Mouse (Mus musculus): ENCODE results near the gene Cyp2d10. TPM values are rescaled to one million over a fixed set of nuclear protein-coding genes. Genes with fewer than 3 reads are reported as not detected.

Gene Cyp2d10
- polyA plus RNA-seq, 1 experiment, result not detected

GRCm38 (mm10) chr15:82378261-82379180 is 28.5 kb downstream of the Cyp2d10 start:
- no peaks in the 10 kb centered on the region for H3K36me3 ChIP-seq (ENCODE audit: control insufficient read depth, insufficient read depth)
- no peaks in the 10 kb centered on the region for H3K79me3 ChIP-seq (ENCODE audit: low read depth)
- no peaks in the 10 kb centered on the region for H3K79me2 ChIP-seq (ENCODE audit: control insufficient read depth, insufficient read depth)
- H3K27me3 ChIP-seq (ENCODE audit: control insufficient read depth, insufficient read depth, insufficient read length), result no peaks in the 10 kb centered on the region
- H3K4me3 ChIP-seq (ENCODE audit: insufficient read depth, poor library complexity, severe bottlenecking), result no peak overlapping the region
- no peak overlapping the region for H3ac ChIP-seq (ENCODE audit: control insufficient read depth, insufficient read length, low read depth)
- TF ChIP-seq MYOG (IDR thresholded peaks at IDR 0.05; ENCODE audit: control insufficient read depth, extremely low read depth, insufficient read length) (no peak), MAX (IDR thresholded peaks at IDR 0.05) (no peak), MYOD1 (IDR thresholded peaks at IDR 0.05; ENCODE audit: control insufficient read depth, insufficient read length, low read depth) (no peak), CEBPB (IDR thresholded peaks at IDR 0.05; ENCODE audit: low read depth) (no peak), CTCF (IDR thresholded peaks at IDR 0.05; ENCODE audit: control insufficient read depth, insufficient read depth, insufficient read length) (no peak), FOSL1 (IDR thresholded peaks at IDR 0.05; ENCODE audit: insufficient read depth, low read length, poor library complexity, severe bottlenecking) (no peak), USF1 (IDR thresholded peaks at IDR 0.05; ENCODE audit: low read depth) (no peak)

GRCm38 (mm10) chr15:82377701-82378100 is 29.3 kb downstream of the Cyp2d10 start:
- no peak for TF ChIP-seq MAX (IDR thresholded peaks at IDR 0.05)
- no peak for TF ChIP-seq CTCF (IDR thresholded peaks at IDR 0.05; ENCODE audit: control insufficient read depth, insufficient read depth, insufficient read length)
- TF ChIP-seq CEBPB (IDR thresholded peaks at IDR 0.05; ENCODE audit: low read depth), result no peak
- no peak for TF ChIP-seq MYOG (IDR thresholded peaks at IDR 0.05; ENCODE audit: control insufficient read depth, extremely low read depth, insufficient read length)
- TF ChIP-seq FOSL1 (IDR thresholded peaks at IDR 0.05; ENCODE audit: insufficient read depth, low read length, poor library complexity, severe bottlenecking), result no peak
- no peak for TF ChIP-seq MYOD1 (IDR thresholded peaks at IDR 0.05; ENCODE audit: control insufficient read depth, insufficient read length, low read depth)
- no peak for TF ChIP-seq USF1 (IDR thresholded peaks at IDR 0.05; ENCODE audit: low read depth)
- Histone ChIP-seq H3ac (ENCODE audit: control insufficient read depth, insufficient read length, low read depth) (no peak overlapping the region), H3K36me3 (ENCODE audit: control insufficient read depth, insufficient read depth) (no peaks in the 10 kb centered on the region), H3K79me3 (ENCODE audit: low read depth) (no peaks in the 10 kb centered on the region), H3K27me3 (ENCODE audit: control insufficient read depth, insufficient read depth, insufficient read length) (peaks cover under 1% of the 10 kb centered on the region), H3K4me3 (ENCODE audit: insufficient read depth, poor library complexity, severe bottlenecking) (no peak overlapping the region), H3K79me2 (ENCODE audit: control insufficient read depth, insufficient read depth) (no peaks in the 10 kb centered on the region)

GRCm38 (mm10) chr15:82376393-82377138 is 30.4 kb downstream of the Cyp2d10 start:
- Histone ChIP-seq H3ac (ENCODE audit: control insufficient read depth, insufficient read length, low read depth) (no peak overlapping the region), H3K4me3 (ENCODE audit: insufficient read depth, poor library complexity, severe bottlenecking) (no peak overlapping the region), H3K79me2 (ENCODE audit: control insufficient read depth, insufficient read depth) (no peaks in the 10 kb centered on the region), H3K79me3 (ENCODE audit: low read depth) (no peaks in the 10 kb centered on the region), H3K36me3 (ENCODE audit: control insufficient read depth, insufficient read depth) (no peaks in the 10 kb centered on the region), H3K27me3 (ENCODE audit: control insufficient read depth, insufficient read depth, insufficient read length) (peaks cover 9% of the 10 kb centered on the region)
- TF ChIP-seq MYOG (IDR thresholded peaks at IDR 0.05; ENCODE audit: control insufficient read depth, extremely low read depth, insufficient read length), result no peak
- TF ChIP-seq MYOD1 (IDR thresholded peaks at IDR 0.05; ENCODE audit: control insufficient read depth, insufficient read length, low read depth), result no peak
- no peak for TF ChIP-seq CEBPB (IDR thresholded peaks at IDR 0.05; ENCODE audit: low read depth)
- TF ChIP-seq USF1 (IDR thresholded peaks at IDR 0.05; ENCODE audit: low read depth), result no peak
- TF ChIP-seq CTCF (IDR thresholded peaks at IDR 0.05; ENCODE audit: control insufficient read depth, insufficient read depth, insufficient read length), result no peak
- no peak for TF ChIP-seq FOSL1 (IDR thresholded peaks at IDR 0.05; ENCODE audit: insufficient read depth, low read length, poor library complexity, severe bottlenecking)
- TF ChIP-seq MAX (IDR thresholded peaks at IDR 0.05), result no peak

GRCm38 (mm10) chr15:82375855-82376254 is 31.1 kb downstream of the Cyp2d10 start:
- Histone ChIP-seq H3K79me3 (ENCODE audit: low read depth) (no peaks in the 10 kb centered on the region), H3K36me3 (ENCODE audit: control insufficient read depth, insufficient read depth) (no peaks in the 10 kb centered on the region), H3K27me3 (ENCODE audit: control insufficient read depth, insufficient read depth, insufficient read length) (peaks cover 13% of the 10 kb centered on the region), H3K4me3 (ENCODE audit: insufficient read depth, poor library complexity, severe bottlenecking) (no peak overlapping the region), H3ac (ENCODE audit: control insufficient read depth, insufficient read length, low read depth) (no peak overlapping the region), H3K79me2 (ENCODE audit: control insufficient read depth, insufficient read depth) (no peaks in the 10 kb centered on the region)
- TF ChIP-seq CEBPB (IDR thresholded peaks at IDR 0.05; ENCODE audit: low read depth) (no peak), CTCF (IDR thresholded peaks at IDR 0.05; ENCODE audit: control insufficient read depth, insufficient read depth, insufficient read length) (no peak), USF1 (IDR thresholded peaks at IDR 0.05; ENCODE audit: low read depth) (no peak), MAX (IDR thresholded peaks at IDR 0.05) (no peak), FOSL1 (IDR thresholded peaks at IDR 0.05; ENCODE audit: insufficient read depth, low read length, poor library complexity, severe bottlenecking) (no peak), MYOD1 (IDR thresholded peaks at IDR 0.05; ENCODE audit: control insufficient read depth, insufficient read length, low read depth) (no peak), MYOG (IDR thresholded peaks at IDR 0.05; ENCODE audit: control insufficient read depth, extremely low read depth, insufficient read length) (no peak)

- Histone ChIP-seq H3K36me3 (ENCODE audit: control insufficient read depth, insufficient read depth) (no peaks in the 10 kb centered on the region), H3K79me3 (ENCODE audit: low read depth) (no peaks in the 10 kb centered on the region), H3K27me3 (ENCODE audit: control insufficient read depth, insufficient read depth, insufficient read length) (peaks cover 13% of the 10 kb centered on the region), H3K4me3 (ENCODE audit: insufficient read depth, poor library complexity, severe bottlenecking) (no peak overlapping the region), H3ac (ENCODE audit: control insufficient read depth, insufficient read length, low read depth) (no peak overlapping the region), H3K79me2 (ENCODE audit: control insufficient read depth, insufficient read depth) (no peaks in the 10 kb centered on the region)
- no peak for TF ChIP-seq CTCF (IDR thresholded peaks at IDR 0.05; ENCODE audit: control insufficient read depth, insufficient read depth, insufficient read length)
- TF ChIP-seq USF1 (IDR thresholded peaks at IDR 0.05; ENCODE audit: low read depth), result no peak
- no peak for TF ChIP-seq MYOG (IDR thresholded peaks at IDR 0.05; ENCODE audit: control insufficient read depth, extremely low read depth, insufficient read length)
- TF ChIP-seq FOSL1 (IDR thresholded peaks at IDR 0.05; ENCODE audit: insufficient read depth, low read length, poor library complexity, severe bottlenecking), result no peak
- TF ChIP-seq MYOD1 (IDR thresholded peaks at IDR 0.05; ENCODE audit: control insufficient read depth, insufficient read length, low read depth), result no peak
- TF ChIP-seq MAX (IDR thresholded peaks at IDR 0.05), result no peak
- no peak for TF ChIP-seq CEBPB (IDR thresholded peaks at IDR 0.05; ENCODE audit: low read depth)
Measured at GRCm38 (mm10) chr15:82374437-82374836, 32.6 kb downstream of the Cyp2d10 start.
